Mouse (Mus musculus): ENCODE results near the gene Yy1. TPM values are rescaled to one million over a fixed set of nuclear protein-coding genes. Genes with fewer than 3 reads are reported as not detected.

The Yy1 gene
- polyA plus RNA-seq, 1 experiment: 121 TPM

- no peaks in the 10 kb centered on the region for H3K27me3 ChIP-seq (ENCODE audit: control insufficient read depth, insufficient read depth, low read length, poor library complexity, severe bottlenecking)
- no peaks in the 10 kb centered on the region for H3K4me1 ChIP-seq (ENCODE audit: control insufficient read depth, insufficient read depth, low read length)
- H3K4me3 ChIP-seq (ENCODE audit: low read depth, low read length): no peak overlapping the region
- TF ChIP-seq CTCF (IDR thresholded peaks at IDR 0.05; ENCODE audit: low read depth, low read length) (no peak), EP300 (IDR thresholded peaks at IDR 0.05; ENCODE audit: insufficient read depth, low read depth, low read length) (no peak), POLR2A (IDR thresholded peaks at IDR 0.05; ENCODE audit: insufficient read depth, low read length) (no peak)
- H3K27ac ChIP-seq (ENCODE audit: insufficient read depth, low read length): no peak overlapping the region
- no peak overlapping the region for H3K9ac ChIP-seq (ENCODE audit: low read depth, poor library complexity, severe bottlenecking)
- no peaks in the 10 kb centered on the region for H3K9me3 ChIP-seq (replicated peaks; ENCODE audit: control insufficient read depth, insufficient read depth, low read length, poor library complexity, severe bottlenecking)
- no peaks in the 10 kb centered on the region for H3K36me3 ChIP-seq (ENCODE audit: control insufficient read depth, insufficient read depth, low read length, poor library complexity, severe bottlenecking)
Observed at GRCm38 (mm10) chr12:108826282-108826957, 33.6 kb downstream of the Yy1 start.

- Histone ChIP-seq H3K27ac (ENCODE audit: insufficient read depth, low read length) (no peak overlapping the region), H3K4me3 (ENCODE audit: low read depth, low read length) (no peak overlapping the region; the same call in 1 of the 2 replicates), H3K9ac (ENCODE audit: low read depth, poor library complexity, severe bottlenecking) (no peak overlapping the region), H3K36me3 (ENCODE audit: control insufficient read depth, insufficient read depth, low read length, poor library complexity, severe bottlenecking) (no peaks in the 10 kb centered on the region), H3K9me3 (replicated peaks; ENCODE audit: control insufficient read depth, insufficient read depth, low read length, poor library complexity, severe bottlenecking) (no peaks in the 10 kb centered on the region), H3K4me1 (ENCODE audit: control insufficient read depth, insufficient read depth, low read length) (no peaks in the 10 kb centered on the region), H3K27me3 (ENCODE audit: control insufficient read depth, insufficient read depth, low read length, poor library complexity, severe bottlenecking) (no peaks in the 10 kb centered on the region)
- TF ChIP-seq CTCF (IDR thresholded peaks at IDR 0.05; ENCODE audit: low read depth, low read length): no peak
- TF ChIP-seq POLR2A (IDR thresholded peaks at IDR 0.05; ENCODE audit: insufficient read depth, low read length): no peak
- no peak for TF ChIP-seq EP300 (IDR thresholded peaks at IDR 0.05; ENCODE audit: insufficient read depth, low read depth, low read length)
Observed at GRCm38 (mm10) chr12:108826958-108827535, 34.3 kb downstream of the Yy1 start.

GRCm38 (mm10) chr12:108827641-108828040, 34.9 kb downstream of the Yy1 start:
- no peak for TF ChIP-seq POLR2A (IDR thresholded peaks at IDR 0.05; ENCODE audit: insufficient read depth, low read length)
- TF ChIP-seq CTCF (IDR thresholded peaks at IDR 0.05; ENCODE audit: low read depth, low read length): no peak
- no peak for TF ChIP-seq EP300 (IDR thresholded peaks at IDR 0.05; ENCODE audit: insufficient read depth, low read depth, low read length)
- H3K9ac ChIP-seq (ENCODE audit: low read depth, poor library complexity, severe bottlenecking): no peak overlapping the region
- H3K4me1 ChIP-seq (ENCODE audit: control insufficient read depth, insufficient read depth, low read length): no peaks in the 10 kb centered on the region
- no peaks in the 10 kb centered on the region for H3K9me3 ChIP-seq (replicated peaks; ENCODE audit: control insufficient read depth, insufficient read depth, low read length, poor library complexity, severe bottlenecking)
- H3K27ac ChIP-seq (ENCODE audit: insufficient read depth, low read length): no peak overlapping the region
- no peaks in the 10 kb centered on the region for H3K27me3 ChIP-seq (ENCODE audit: control insufficient read depth, insufficient read depth, low read length, poor library complexity, severe bottlenecking)
- H3K36me3 ChIP-seq (ENCODE audit: control insufficient read depth, insufficient read depth, low read length, poor library complexity, severe bottlenecking): no peaks in the 10 kb centered on the region
- no peak overlapping the region for H3K4me3 ChIP-seq (ENCODE audit: low read depth, low read length)

- TF ChIP-seq CTCF (IDR thresholded peaks at IDR 0.05; ENCODE audit: low read depth, low read length): no peak
- TF ChIP-seq POLR2A (IDR thresholded peaks at IDR 0.05; ENCODE audit: insufficient read depth, low read length): no peak
- H3K9me3 ChIP-seq (replicated peaks; ENCODE audit: control insufficient read depth, insufficient read depth, low read length, poor library complexity, severe bottlenecking): no peaks in the 10 kb centered on the region
- no peaks in the 10 kb centered on the region for H3K36me3 ChIP-seq (ENCODE audit: control insufficient read depth, insufficient read depth, low read length, poor library complexity, severe bottlenecking)
- no peak overlapping the region for H3K4me3 ChIP-seq (ENCODE audit: low read depth, low read length)
- H3K9ac ChIP-seq (ENCODE audit: low read depth, poor library complexity, severe bottlenecking): no peak overlapping the region
- H3K27me3 ChIP-seq (ENCODE audit: control insufficient read depth, insufficient read depth, low read length, poor library complexity, severe bottlenecking): no peaks in the 10 kb centered on the region
- H3K27ac ChIP-seq (ENCODE audit: insufficient read depth, low read length): no peak overlapping the region
- no peaks in the 10 kb centered on the region for H3K4me1 ChIP-seq (ENCODE audit: control insufficient read depth, insufficient read depth, low read length)
Observed at GRCm38 (mm10) chr12:108829636-108830035, 36.9 kb downstream of the Yy1 start.

GRCm38 (mm10) chr12:108830358-108830757, 37.6 kb downstream of the Yy1 start:
- no peaks in the 10 kb centered on the region for H3K4me1 ChIP-seq (ENCODE audit: control insufficient read depth, insufficient read depth, low read length)
- TF ChIP-seq POLR2A (IDR thresholded peaks at IDR 0.05; ENCODE audit: insufficient read depth, low read length): no peak
- no peak for TF ChIP-seq CTCF (IDR thresholded peaks at IDR 0.05; ENCODE audit: low read depth, low read length)
- no peak for TF ChIP-seq EP300 (IDR thresholded peaks at IDR 0.05; ENCODE audit: insufficient read depth, low read depth, low read length)
- no peaks in the 10 kb centered on the region for H3K36me3 ChIP-seq (ENCODE audit: control insufficient read depth, insufficient read depth, low read length, poor library complexity, severe bottlenecking)
- no peaks in the 10 kb centered on the region for H3K9me3 ChIP-seq (replicated peaks; ENCODE audit: control insufficient read depth, insufficient read depth, low read length, poor library complexity, severe bottlenecking)
- no peaks in the 10 kb centered on the region for H3K27me3 ChIP-seq (ENCODE audit: control insufficient read depth, insufficient read depth, low read length, poor library complexity, severe bottlenecking)
- H3K4me3 ChIP-seq (ENCODE audit: low read depth, low read length): no peak overlapping the region
- H3K9ac ChIP-seq (ENCODE audit: low read depth, poor library complexity, severe bottlenecking): no peak overlapping the region
- H3K27ac ChIP-seq (ENCODE audit: insufficient read depth, low read length): no peak overlapping the region

GRCm38 (mm10) chr12:108831966-108832643, 39.3 kb downstream of the Yy1 start:
- TF ChIP-seq CTCF (IDR thresholded peaks at IDR 0.05; ENCODE audit: low read depth, low read length) (no peak), POLR2A (IDR thresholded peaks at IDR 0.05; ENCODE audit: insufficient read depth, low read length) (no peak), EP300 (IDR thresholded peaks at IDR 0.05; ENCODE audit: insufficient read depth, low read depth, low read length) (no peak)
- no peak overlapping the region for H3K4me3 ChIP-seq (ENCODE audit: low read depth, low read length)
- no peaks in the 10 kb centered on the region for H3K9me3 ChIP-seq (replicated peaks; ENCODE audit: control insufficient read depth, insufficient read depth, low read length, poor library complexity, severe bottlenecking)
- no peak overlapping the region for H3K27ac ChIP-seq (ENCODE audit: insufficient read depth, low read length)
- no peaks in the 10 kb centered on the region for H3K27me3 ChIP-seq (ENCODE audit: control insufficient read depth, insufficient read depth, low read length, poor library complexity, severe bottlenecking)
- no peak overlapping the region for H3K9ac ChIP-seq (ENCODE audit: low read depth, poor library complexity, severe bottlenecking)
- H3K36me3 ChIP-seq (ENCODE audit: control insufficient read depth, insufficient read depth, low read length, poor library complexity, severe bottlenecking): no peaks in the 10 kb centered on the region
- no peaks in the 10 kb centered on the region for H3K4me1 ChIP-seq (ENCODE audit: control insufficient read depth, insufficient read depth, low read length)
